Mouse (Mus musculus): ENCODE measurements around the gene Prkcd. TPM values are rescaled to one million over a fixed set of nuclear protein-coding genes. Genes with fewer than 3 reads are reported as not detected.

Prkcd gene
- polyA plus RNA-seq, 1 experiment from 2014 or later: 34.6 TPM

- Histone ChIP-seq H3K9ac (replicated peaks; ENCODE audit: low read depth, low read length) (no peak overlapping the region), H3K27me3 (replicated peaks; ENCODE audit: control insufficient read depth, insufficient read depth, low read length) (no peaks in the 10 kb centered on the region), H3K36me3 (ENCODE audit: control insufficient read depth, insufficient read depth) (no peaks in the 10 kb centered on the region), H3K9me3 (ENCODE audit: control insufficient read depth, low read length) (no peaks in the 10 kb centered on the region), H3K4me1 (replicated peaks; ENCODE audit: control insufficient read depth, insufficient read depth, low read length) (no peaks in the 10 kb centered on the region), H3K27ac (ENCODE audit: low read length) (no peak overlapping the region), H3K4me2 (ENCODE audit: low read length) (no peak overlapping the region), H3K4me3 (replicated peaks; ENCODE audit: low read length) (no peak overlapping the region)
- ATAC-seq: no peak
- 90% methylated on average over 4 of the region's 4 CpGs for WGBS
Measured at GRCm38 (mm10) chr14:30638009-30638408, 12.0 kb upstream of the Prkcd start.

GRCm38 (mm10) chr14:30637087-30637486 is 11.1 kb upstream of the Prkcd start:
- Histone ChIP-seq H3K9ac (replicated peaks; ENCODE audit: low read depth, low read length) (no peak overlapping the region), H3K27ac (ENCODE audit: low read length) (no peak overlapping the region), H3K9me3 (ENCODE audit: control insufficient read depth, low read length) (no peaks in the 10 kb centered on the region), H3K4me1 (replicated peaks; ENCODE audit: control insufficient read depth, insufficient read depth, low read length) (no peaks in the 10 kb centered on the region), H3K4me3 (replicated peaks; ENCODE audit: low read length) (no peak overlapping the region), H3K4me2 (ENCODE audit: low read length) (no peak overlapping the region), H3K27me3 (replicated peaks; ENCODE audit: control insufficient read depth, insufficient read depth, low read length) (no peaks in the 10 kb centered on the region), H3K36me3 (ENCODE audit: control insufficient read depth, insufficient read depth) (no peaks in the 10 kb centered on the region)
- WGBS: 69% methylated on average over 2 of the region's 2 CpGs
- ATAC-seq: no peak

GRCm38 (mm10) chr14:30636499-30636898 is 10.5 kb upstream of the Prkcd start:
- no peak overlapping the region for H3K4me2 ChIP-seq (ENCODE audit: low read length)
- H3K36me3 ChIP-seq (ENCODE audit: control insufficient read depth, insufficient read depth): no peaks in the 10 kb centered on the region
- H3K4me3 ChIP-seq (replicated peaks; ENCODE audit: low read length): no peak overlapping the region
- H3K4me1 ChIP-seq (replicated peaks; ENCODE audit: control insufficient read depth, insufficient read depth, low read length): no peaks in the 10 kb centered on the region
- no peak overlapping the region for H3K27ac ChIP-seq (ENCODE audit: low read length)
- H3K9me3 ChIP-seq (ENCODE audit: control insufficient read depth, low read length): no peaks in the 10 kb centered on the region
- H3K9ac ChIP-seq (replicated peaks; ENCODE audit: low read depth, low read length): no peak overlapping the region
- no peaks in the 10 kb centered on the region for H3K27me3 ChIP-seq (replicated peaks; ENCODE audit: control insufficient read depth, insufficient read depth, low read length)
- WGBS: 87% methylated on average over 9 of the region's 9 CpGs
- no peak for ATAC-seq

GRCm38 (mm10) chr14:30635219-30635910 is 9.4 kb upstream of the Prkcd start:
- WGBS: 83% methylated on average over 13 of the region's 13 CpGs
- Histone ChIP-seq H3K36me3 (ENCODE audit: control insufficient read depth, insufficient read depth) (no peaks in the 10 kb centered on the region), H3K27me3 (replicated peaks; ENCODE audit: control insufficient read depth, insufficient read depth, low read length) (no peaks in the 10 kb centered on the region), H3K4me3 (replicated peaks; ENCODE audit: low read length) (no peak overlapping the region), H3K9me3 (ENCODE audit: control insufficient read depth, low read length) (no peaks in the 10 kb centered on the region), H3K27ac (ENCODE audit: low read length) (no peak overlapping the region), H3K4me2 (ENCODE audit: low read length) (no peak overlapping the region), H3K4me1 (replicated peaks; ENCODE audit: control insufficient read depth, insufficient read depth, low read length) (no peaks in the 10 kb centered on the region), H3K9ac (replicated peaks; ENCODE audit: low read depth, low read length) (no peak overlapping the region)
- ATAC-seq: no peak

GRCm38 (mm10) chr14:30634418-30634817 is 8.4 kb upstream of the Prkcd start:
- H3K36me3 ChIP-seq (ENCODE audit: control insufficient read depth, insufficient read depth): no peaks in the 10 kb centered on the region
- no peak overlapping the region for H3K4me3 ChIP-seq (replicated peaks; ENCODE audit: low read length)
- H3K27me3 ChIP-seq (replicated peaks; ENCODE audit: control insufficient read depth, insufficient read depth, low read length): no peaks in the 10 kb centered on the region
- 92% methylated on average over 1 of the region's 1 CpGs for WGBS
- H3K9me3 ChIP-seq (ENCODE audit: control insufficient read depth, low read length): no peaks in the 10 kb centered on the region
- ATAC-seq: no peak
- no peak overlapping the region for H3K4me2 ChIP-seq (ENCODE audit: low read length)
- H3K27ac ChIP-seq (ENCODE audit: low read length): no peak overlapping the region
- H3K4me1 ChIP-seq (replicated peaks; ENCODE audit: control insufficient read depth, insufficient read depth, low read length): no peaks in the 10 kb centered on the region
- H3K9ac ChIP-seq (replicated peaks; ENCODE audit: low read depth, low read length): no peak overlapping the region

GRCm38 (mm10) chr14:30633708-30634107 is 7.7 kb upstream of the Prkcd start:
- no peak overlapping the region for H3K4me3 ChIP-seq (replicated peaks; ENCODE audit: low read length)
- WGBS: 80% methylated on average over 7 of the region's 7 CpGs
- H3K27ac ChIP-seq (ENCODE audit: low read length): no peak overlapping the region
- H3K9me3 ChIP-seq (ENCODE audit: control insufficient read depth, low read length): no peaks in the 10 kb centered on the region
- no peaks in the 10 kb centered on the region for H3K4me1 ChIP-seq (replicated peaks; ENCODE audit: control insufficient read depth, insufficient read depth, low read length)
- H3K27me3 ChIP-seq (replicated peaks; ENCODE audit: control insufficient read depth, insufficient read depth, low read length): no peaks in the 10 kb centered on the region
- no peak overlapping the region for H3K9ac ChIP-seq (replicated peaks; ENCODE audit: low read depth, low read length)
- ATAC-seq: no peak
- H3K36me3 ChIP-seq (ENCODE audit: control insufficient read depth, insufficient read depth): no peaks in the 10 kb centered on the region
- H3K4me2 ChIP-seq (ENCODE audit: low read length): no peak overlapping the region

- H3K4me2 ChIP-seq (ENCODE audit: low read length): no peak overlapping the region
- no peak overlapping the region for H3K9ac ChIP-seq (replicated peaks; ENCODE audit: low read depth, low read length)
- no peak overlapping the region for H3K4me3 ChIP-seq (replicated peaks; ENCODE audit: low read length)
- no peak for ATAC-seq
- no peaks in the 10 kb centered on the region for H3K9me3 ChIP-seq (ENCODE audit: control insufficient read depth, low read length)
- 56% methylated on average over 2 of the region's 2 CpGs for WGBS
- no peaks in the 10 kb centered on the region for H3K27me3 ChIP-seq (replicated peaks; ENCODE audit: control insufficient read depth, insufficient read depth, low read length)
- no peaks in the 10 kb centered on the region for H3K36me3 ChIP-seq (ENCODE audit: control insufficient read depth, insufficient read depth)
- no peaks in the 10 kb centered on the region for H3K4me1 ChIP-seq (replicated peaks; ENCODE audit: control insufficient read depth, insufficient read depth, low read length)
- no peak overlapping the region for H3K27ac ChIP-seq (ENCODE audit: low read length)
Measured at GRCm38 (mm10) chr14:30631834-30632233, 5.8 kb upstream of the Prkcd start.

- 72% methylated on average over 5 of the region's 5 CpGs for WGBS
Measured at GRCm38 (mm10) chr14:30630811-30631576, 5.0 kb upstream of the Prkcd start.

GRCm38 (mm10) chr14:30629839-30630238 is 3.8 kb upstream of the Prkcd start:
- 49% methylated on average over 4 of the region's 4 CpGs for WGBS
- ATAC-seq: no peak
- Histone ChIP-seq H3K4me1 (replicated peaks; ENCODE audit: control insufficient read depth, insufficient read depth, low read length) (peaks cover 13% of the 10 kb centered on the region), H3K27ac (ENCODE audit: low read length) (no peak overlapping the region), H3K36me3 (ENCODE audit: control insufficient read depth, insufficient read depth) (no peaks in the 10 kb centered on the region), H3K4me3 (replicated peaks; ENCODE audit: low read length) (no peak overlapping the region), H3K9me3 (ENCODE audit: control insufficient read depth, low read length) (no peaks in the 10 kb centered on the region), H3K27me3 (replicated peaks; ENCODE audit: control insufficient read depth, insufficient read depth, low read length) (no peaks in the 10 kb centered on the region; the same call in 1 of the 2 replicates), H3K9ac (replicated peaks; ENCODE audit: low read depth, low read length) (no peak overlapping the region), H3K4me2 (ENCODE audit: low read length) (no peak overlapping the region)

More at GRCm38 (mm10) chr14:30630811-30631576, 5.0 kb upstream of the Prkcd start:
- no peak overlapping the region for H3K4me2 ChIP-seq (ENCODE audit: low read length)
- no peaks in the 10 kb centered on the region for H3K36me3 ChIP-seq (ENCODE audit: control insufficient read depth, insufficient read depth)
- H3K27ac ChIP-seq (ENCODE audit: low read length): no peak overlapping the region
- H3K27me3 ChIP-seq (replicated peaks; ENCODE audit: control insufficient read depth, insufficient read depth, low read length): no peaks in the 10 kb centered on the region; the same call in 1 of the 2 replicates
- no peak overlapping the region for H3K4me3 ChIP-seq (replicated peaks; ENCODE audit: low read length)
- no peaks in the 10 kb centered on the region for H3K9me3 ChIP-seq (ENCODE audit: control insufficient read depth, low read length)
- no peak for ATAC-seq
- peaks cover 7% of the 10 kb centered on the region for H3K4me1 ChIP-seq (replicated peaks; ENCODE audit: control insufficient read depth, insufficient read depth, low read length)
- no peak overlapping the region for H3K9ac ChIP-seq (replicated peaks; ENCODE audit: low read depth, low read length)

Data from forebrain, embryonic 16.5 days (tissue).